Mouse (Mus musculus) brain, embryonic 14.5 days (tissue): Measurements from ENCODE around the gene Ifnar1. TPM values are rescaled to one million over a fixed set of nuclear protein-coding genes. Genes with fewer than 3 reads are reported as not detected.

Source experiments
- DNase-seq: peaks from one replicate; pipeline ENCODE4 v3.0.0-alpha.2; 2011; ENCODE audit warnings: low read depth
- CTCF ChIP-seq: fragments of 200-500 bp; IDR thresholded peaks from 2 replicates; pipeline ENCODE4 v1.5.1; 2012; ENCODE audit warnings: inconsistent platforms, mild to moderate bottlenecking, moderate library complexity, borderline replicate concordance; ENCODE audit not compliant: insufficient read depth, insufficient read length; ENCODE audit errors: extremely low read depth
- POLR2A ChIP-seq: fragments of 200-500 bp; IDR thresholded peaks from 2 replicates; pipeline ENCODE4 v1.6.1; 2012; ENCODE audit warnings: mild to moderate bottlenecking, inconsistent platforms, borderline replicate concordance; ENCODE audit not compliant: poor library complexity, insufficient read depth, insufficient read length, severe bottlenecking; ENCODE audit errors: extremely low read depth
- polyA plus RNA-seq: library from polyadenylated mRNA; depleted of rRNA; stranded (reverse); fragments of >200 nt; gene quantifications from 2 replicates; pipeline ENCODE4 v1.2.3, GENCODE M21; 2012

The Ifnar1 gene
- polyA plus RNA-seq, 1 experiment: 54.3 TPM

DNA sequence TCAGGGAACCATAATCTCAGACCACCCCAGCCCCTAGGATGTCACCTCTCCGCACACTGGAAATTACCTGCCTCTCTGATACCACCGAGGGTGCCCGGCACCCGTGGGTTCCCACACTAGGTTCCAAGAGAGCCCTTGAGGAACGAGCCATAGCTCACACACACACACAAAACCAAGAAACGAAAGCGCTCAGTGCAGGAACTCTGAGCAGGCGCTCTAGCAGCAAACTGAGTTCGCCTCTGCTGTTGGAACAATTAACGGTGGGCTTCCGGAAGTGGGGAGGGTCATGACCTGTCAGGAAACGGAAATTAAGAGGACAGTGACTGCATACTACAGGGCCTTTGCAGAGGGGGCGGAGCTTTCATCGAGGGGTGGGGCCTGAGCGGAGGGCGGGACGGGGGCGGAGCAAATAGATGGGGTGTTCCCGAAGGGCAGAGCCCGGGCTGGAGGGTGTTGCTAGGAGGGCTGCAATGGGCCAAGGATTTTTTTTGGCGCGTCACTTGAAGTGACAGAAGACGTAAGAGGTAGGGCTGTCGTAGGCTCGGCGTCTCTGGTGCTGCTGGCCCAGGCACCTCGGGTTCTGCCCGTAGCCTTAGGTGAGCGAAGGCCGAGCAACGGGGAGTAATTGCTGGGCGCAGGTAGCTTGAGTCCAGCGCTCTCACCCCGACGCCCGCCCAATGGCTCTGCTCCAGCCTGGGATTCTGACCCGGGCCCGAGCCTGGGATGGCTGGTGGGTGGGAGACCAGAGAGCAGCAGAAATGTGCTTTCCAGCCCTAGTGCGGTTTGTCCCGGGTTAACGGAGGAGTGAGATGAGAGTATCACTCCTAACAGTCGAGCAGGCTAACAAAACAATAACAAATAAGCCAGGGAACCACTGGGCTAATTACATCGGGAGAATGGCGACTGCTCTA is 20.2 kb upstream of the Ifnar1 start:
- TF ChIP-seq POLR2A (peak; percentile 29; the same call in 1 of the 2 replicates), CTCF (no peak)
- DNase-seq: peak; percentile 97

DNA sequence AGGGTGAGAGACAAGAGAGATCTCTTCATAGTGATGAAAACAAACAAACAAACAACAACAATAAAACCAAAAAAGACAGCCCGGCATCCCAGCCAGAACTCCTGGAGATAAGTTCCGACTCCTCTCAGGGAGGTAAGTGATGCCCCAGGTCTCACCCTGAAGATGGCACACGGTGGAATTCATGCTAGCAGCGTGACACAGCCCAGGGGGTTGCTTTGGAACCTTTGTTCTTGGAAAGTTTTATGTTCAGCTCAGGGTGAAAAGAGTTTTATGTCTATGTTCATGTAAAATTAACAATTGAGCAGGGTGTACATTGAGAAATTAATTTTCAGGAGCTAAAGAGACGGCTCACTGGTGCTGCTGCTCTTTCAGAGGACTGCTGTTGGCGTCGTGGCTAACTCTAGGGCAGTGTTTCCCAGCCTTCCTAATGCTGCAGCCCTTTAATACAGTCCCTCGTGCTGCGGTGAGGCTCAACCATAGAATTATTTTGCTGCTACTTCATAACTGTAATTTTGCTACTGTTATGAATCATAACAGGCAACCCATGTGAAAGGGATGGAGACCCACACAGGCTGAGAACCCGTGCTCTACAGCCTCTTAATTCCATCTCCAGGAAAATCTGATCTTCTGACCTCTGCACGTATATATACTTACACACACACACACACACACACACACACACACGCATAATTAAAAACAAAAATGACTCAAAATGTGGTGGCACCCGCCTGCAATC is 19.4 kb upstream of the Ifnar1 start:
- no peak for DNase-seq
- TF ChIP-seq POLR2A (no peak), CTCF (no peak)

DNA sequence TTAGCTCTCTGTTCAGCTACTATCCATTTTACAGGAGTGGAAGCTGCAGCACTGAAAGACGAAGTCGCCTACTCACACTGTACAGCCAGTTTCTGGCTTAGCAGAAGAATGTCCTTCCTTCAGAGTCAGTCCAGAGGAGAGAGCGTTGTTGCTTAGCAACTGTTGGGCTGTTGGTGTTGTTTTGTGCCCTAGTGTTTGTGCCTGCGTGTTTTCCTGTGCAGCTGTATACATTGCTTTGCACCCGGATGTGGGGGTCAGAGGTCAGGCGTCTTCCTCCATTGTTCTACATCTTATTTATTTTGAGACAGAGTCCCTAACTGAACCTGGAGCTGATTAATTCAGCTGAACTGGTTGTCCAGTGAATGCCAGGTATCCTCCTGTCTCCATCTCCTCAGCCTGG is 18.5 kb upstream of the Ifnar1 start:
- TF ChIP-seq POLR2A (no peak), CTCF (no peak)
- DNase-seq: peak; percentile 65

DNA sequence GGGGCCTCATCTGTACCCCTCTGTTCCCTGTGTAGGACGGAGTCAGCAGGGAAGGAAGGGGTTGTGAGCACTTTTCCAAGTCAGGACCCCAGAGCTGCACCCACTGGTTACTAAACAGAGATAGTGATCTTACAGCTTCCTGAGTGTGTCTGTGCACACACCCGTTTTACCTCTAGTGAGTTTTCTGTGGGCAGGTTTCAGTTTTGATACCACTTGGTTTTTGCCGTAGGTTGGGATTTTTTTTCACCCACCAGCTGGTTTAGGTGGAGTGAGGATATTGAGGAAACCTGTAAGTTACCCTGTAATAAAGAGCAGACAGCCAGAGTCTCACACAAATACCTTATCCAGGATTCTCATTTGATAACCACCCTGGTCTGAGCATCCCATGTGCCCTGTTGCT is 14.6 kb upstream of the Ifnar1 start:
- TF ChIP-seq CTCF: no peak
- no peak for TF ChIP-seq POLR2A
- DNase-seq: no peak

DNA sequence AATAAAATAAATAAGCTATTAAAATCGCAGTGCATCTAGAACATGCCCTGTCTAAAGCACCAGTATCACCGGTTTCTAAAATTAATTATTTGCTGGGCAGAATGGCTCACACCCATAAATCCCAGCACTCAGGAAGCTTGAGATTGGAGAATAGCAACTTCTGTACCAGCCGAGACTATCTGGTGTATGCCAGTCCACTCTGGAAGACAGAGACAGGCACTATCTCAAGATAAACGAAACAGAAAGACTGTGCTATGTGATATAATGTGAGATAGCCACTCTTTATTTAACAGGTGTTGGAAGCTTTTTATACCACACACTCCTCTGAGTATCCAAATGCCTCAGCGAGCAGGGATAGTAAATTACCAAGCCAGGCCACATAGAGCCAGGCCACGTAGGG is 13.6 kb upstream of the Ifnar1 start:
- DNase-seq: no peak
- no peak for TF ChIP-seq CTCF
- no peak for TF ChIP-seq POLR2A

DNA sequence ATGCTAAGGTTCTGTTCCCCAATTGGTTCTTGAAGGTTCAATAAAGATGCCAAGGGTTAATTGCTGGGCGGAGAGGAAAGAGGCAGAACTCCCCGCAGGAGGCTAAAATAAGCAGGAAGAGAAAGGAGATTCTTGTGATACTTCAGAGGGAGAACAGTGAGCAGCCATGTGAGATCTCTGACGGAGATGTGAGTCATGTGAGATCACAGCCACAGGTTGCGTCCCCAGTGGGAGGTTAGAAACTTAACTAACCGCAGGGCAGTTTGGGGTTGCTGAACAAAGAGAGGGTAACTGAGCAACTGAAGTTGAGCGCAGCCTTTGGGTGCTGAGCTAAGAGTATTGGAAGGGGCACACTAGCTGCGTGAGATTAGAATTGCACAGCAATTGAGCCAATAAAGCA is 9.3 kb upstream of the Ifnar1 start:
- TF ChIP-seq CTCF (no peak), POLR2A (no peak)

DNA sequence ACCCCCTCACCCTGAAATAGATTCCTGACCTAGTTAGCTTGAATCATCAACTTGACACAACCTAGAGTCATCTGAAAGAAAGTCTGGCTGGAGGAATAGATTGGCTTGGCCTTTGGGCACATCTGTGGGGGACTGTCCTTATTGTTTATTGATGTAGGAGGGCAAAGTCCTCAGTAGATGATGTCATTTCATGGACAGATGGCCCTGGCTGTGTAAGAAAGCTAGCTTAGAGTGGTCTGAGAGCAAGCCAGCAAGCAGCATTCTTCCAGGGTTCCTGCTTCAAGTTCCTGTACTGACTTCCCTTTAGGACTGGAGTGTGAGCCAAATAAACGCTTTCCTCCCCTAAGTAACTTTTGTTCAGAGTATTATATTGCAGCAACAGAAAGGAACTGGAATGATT is 7.0 kb upstream of the Ifnar1 start:
- no peak for TF ChIP-seq POLR2A
- no peak for TF ChIP-seq CTCF
- DNase-seq: no peak

More for the DNA sequence above, 9.3 kb upstream of the Ifnar1 start:
- no peak for DNase-seq

DNA sequence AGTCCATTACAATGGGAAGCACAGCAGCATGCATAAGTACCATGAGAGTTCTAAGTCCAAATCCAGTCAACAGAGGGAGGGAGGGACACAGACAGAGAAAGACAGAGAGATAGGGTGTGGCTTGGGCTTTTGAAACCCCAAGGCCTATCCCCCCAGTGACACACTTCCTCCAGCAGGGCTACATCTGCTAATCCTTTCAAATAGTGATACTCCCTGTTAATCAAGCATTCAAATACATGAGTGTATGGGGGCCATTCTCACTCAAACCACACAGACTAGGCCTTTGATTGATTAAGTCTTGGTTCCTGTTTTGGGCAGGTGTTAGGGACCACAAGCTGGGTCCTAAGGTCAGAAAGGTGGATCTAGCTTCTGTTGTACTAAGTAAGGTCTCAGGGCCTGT is 4.5 kb upstream of the Ifnar1 start:
- no peak for DNase-seq
- TF ChIP-seq CTCF (no peak), POLR2A (no peak)

DNA sequence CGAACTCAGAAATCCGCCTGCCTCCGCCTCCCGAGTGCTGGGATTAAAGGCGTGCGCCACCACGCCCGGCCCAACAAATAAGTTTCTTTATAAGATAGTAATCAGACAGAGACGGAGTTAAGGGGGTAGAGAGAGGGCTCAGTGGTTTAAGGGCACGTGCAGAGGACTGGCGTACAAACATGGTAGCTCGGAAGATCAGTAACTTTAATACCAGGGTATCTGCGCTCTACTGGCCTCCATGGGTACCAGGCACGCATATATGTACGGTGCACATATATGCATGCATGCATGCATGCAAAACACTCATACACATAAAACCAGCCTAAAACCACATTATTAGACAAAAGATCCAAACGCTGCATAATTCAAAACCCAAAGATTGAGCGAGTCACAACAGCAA is 651 bp upstream of the Ifnar1 start:
- DNase-seq: no peak
- TF ChIP-seq POLR2A (no peak), CTCF (no peak)

DNA sequence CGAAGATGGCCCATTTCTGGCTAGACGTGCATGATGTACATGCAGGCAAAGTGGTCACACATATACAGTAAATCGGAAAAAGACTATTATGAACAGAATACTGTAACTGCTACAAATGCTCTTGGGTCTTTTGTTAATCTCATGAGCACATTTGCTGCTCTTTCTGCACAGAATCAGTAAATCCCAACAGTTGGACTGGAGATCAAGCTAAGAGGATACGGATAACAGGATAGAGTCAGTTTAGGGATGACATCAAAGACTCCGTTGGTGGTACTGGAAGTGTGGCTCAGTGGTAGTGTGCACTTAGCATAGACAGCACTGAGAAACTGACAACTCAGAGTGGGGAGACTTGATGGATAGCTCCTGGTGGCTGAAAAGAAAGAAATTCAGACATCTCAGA is 803 bp downstream of the Ifnar1 start:
- TF ChIP-seq POLR2A (no peak), CTCF (no peak)
- peak; percentile 23 for DNase-seq

DNA sequence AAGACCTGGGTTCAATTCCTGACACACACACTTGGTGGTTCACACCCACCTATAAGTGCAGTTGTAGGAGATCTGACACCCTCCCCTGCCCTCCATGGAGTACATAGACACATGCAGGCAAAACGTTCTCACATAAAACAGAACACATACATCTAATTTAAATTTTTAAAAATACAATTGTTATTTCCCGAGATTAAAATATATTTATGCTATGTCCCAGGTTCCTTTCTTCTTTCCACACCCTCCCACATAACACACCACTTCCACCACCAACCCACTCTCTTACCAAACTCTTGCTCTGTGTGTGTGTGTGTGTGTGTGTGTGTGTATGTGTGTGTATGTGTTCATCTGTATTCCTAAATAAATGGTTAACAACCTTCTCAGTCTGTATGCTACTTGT is 3.0 kb downstream of the Ifnar1 start:
- DNase-seq: no peak
- TF ChIP-seq CTCF: no peak
- TF ChIP-seq POLR2A: no peak
